In the genomic region with DNA sequence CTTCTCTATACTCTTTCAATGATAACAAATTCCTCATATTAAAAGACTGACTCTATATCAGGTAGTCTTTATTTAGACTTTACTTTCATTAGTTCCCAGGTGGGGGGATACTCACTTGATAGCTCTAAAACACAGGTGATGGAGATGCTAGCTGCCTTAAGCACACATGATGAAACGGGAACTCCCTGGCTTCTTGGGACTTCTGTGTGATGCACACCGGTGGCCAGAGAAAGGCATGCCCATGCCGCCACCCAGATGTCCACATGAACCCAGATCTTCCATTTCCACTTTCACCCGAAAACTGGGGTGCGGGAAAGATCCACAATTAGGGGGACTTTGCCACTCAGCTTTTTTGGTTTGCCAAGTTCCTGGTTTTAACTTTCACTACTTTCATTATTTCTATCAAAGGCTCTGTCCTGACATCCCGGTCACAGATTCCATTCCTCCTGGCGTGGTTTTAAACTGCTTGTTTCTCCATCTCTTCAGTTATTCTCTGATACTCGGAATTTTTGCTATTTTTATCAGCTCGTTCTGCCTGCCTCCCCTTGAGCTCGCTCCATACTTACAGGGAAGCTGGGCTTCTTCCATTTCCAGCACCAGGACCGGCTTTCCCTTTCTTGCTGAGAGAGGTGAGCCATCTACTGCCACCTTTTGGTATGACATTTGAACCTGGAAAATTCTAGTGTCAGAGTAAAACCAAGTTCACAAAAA, we compare ENCODE assay signal across 8 mouse cellular contexts. TPM values are rescaled to one million over a fixed set of nuclear protein-coding genes. Genes with fewer than 3 reads are reported as not detected.
A peak's percentile ranks its signal among the peaks of the same experiment; 100 is the strongest.
DNase-seq lines count a peak whose midpoint lies in the region; ATAC-seq and TF ChIP-seq lines count a peak whose summit lies in the region.

No protein-coding gene starts in this region.

- peak; percentile 58 for ATAC-seq in CD4-positive, CD25-positive, alpha-beta regulatory T cell, adult 4 months
- ATAC-seq in heart, embryonic 12.5 days (ENCODE audit: insufficient number of reproducible peaks, low FRiP score), result no peak
- ATAC-seq in kidney, embryonic 15.5 days (replicated peaks; ENCODE audit: low FRiP score), result no peak
- no peak for ATAC-seq in limb, embryonic 15.5 days (ENCODE audit: insufficient number of reproducible peaks, low FRiP score, low TSS enrichment, low read depth)
- 0 out of 2 replicates have a peak, but pooled peaks have one; percentile 52 for ATAC-seq in midbrain, postnatal 0 days (ENCODE audit: low FRiP score)
- no peak for ATAC-seq in stomach, embryonic 15.5 days (ENCODE audit: insufficient read depth, low FRiP score, low read depth)

- no peaks in the 10 kb centered on the region for H3K27me3 ChIP-seq in heart, embryonic 12.5 days (replicated peaks)
- no peaks in the 10 kb centered on the region; the same call in 1 of the 2 replicates for H3K27me3 ChIP-seq in kidney, embryonic 15.5 days
- H3K27me3 ChIP-seq in limb, embryonic 15.5 days, result no peaks in the 10 kb centered on the region
- no peaks in the 10 kb centered on the region for H3K27me3 ChIP-seq in midbrain, postnatal 0 days (ENCODE audit: insufficient read depth, low read length)
- no peaks in the 10 kb centered on the region for H3K27me3 ChIP-seq in stomach, embryonic 15.5 days (replicated peaks)

- no peaks in the 10 kb centered on the region for H3K9me3 ChIP-seq in heart, embryonic 12.5 days (replicated peaks)
- no peaks in the 10 kb centered on the region for H3K9me3 ChIP-seq in kidney, embryonic 15.5 days (replicated peaks)
- no peaks in the 10 kb centered on the region for H3K9me3 ChIP-seq in limb, embryonic 15.5 days
- no peaks in the 10 kb centered on the region for H3K9me3 ChIP-seq in midbrain, postnatal 0 days (ENCODE audit: low read length)
- no peaks in the 10 kb centered on the region for H3K9me3 ChIP-seq in stomach, embryonic 15.5 days

- WGBS in heart, embryonic 12.5 days, result 19% methylated on average over 11 of the region's 11 CpGs
- 24% methylated on average over 11 of the region's 11 CpGs for WGBS in kidney, embryonic 15.5 days
- 20% methylated on average over 11 of the region's 11 CpGs for whole genome bisulfite sequencing in limb, embryonic 15.5 days
- 26% methylated on average over 11 of the region's 11 CpGs for WGBS in midbrain, postnatal 0 days
- 23% methylated on average over 11 of the region's 11 CpGs for WGBS in stomach, embryonic 15.5 days

- peak; percentile 61 for DNase-seq in adrenal gland, postnatal 10 days
- peak; percentile 65 for DNase-seq in embryo, embryonic 9.5 days (ENCODE audit: extremely low spot score)
- DNase-seq in midbrain, postnatal 0 days (ENCODE audit: low spot score), result peak; percentile 76

- H3K4me1 ChIP-seq in heart, embryonic 12.5 days (replicated peaks), result peaks cover 3% of the 10 kb centered on the region; the same call in 1 of the 2 replicates
- H3K4me1 ChIP-seq in kidney, embryonic 15.5 days, result no peaks in the 10 kb centered on the region
- H3K4me1 ChIP-seq in limb, embryonic 15.5 days, result 0 out of 2 replicates have a peak, but pooled peaks cover 4% of the 10 kb centered on the region
- H3K4me1 ChIP-seq in midbrain, postnatal 0 days (ENCODE audit: insufficient read depth, low read length), result no peaks in the 10 kb centered on the region
- H3K4me1 ChIP-seq in stomach, embryonic 15.5 days, result no peaks in the 10 kb centered on the region

- H3K9ac ChIP-seq in heart, embryonic 12.5 days, result no peak overlapping the region
- 0 out of 2 replicates have a peak overlapping the region, but pooled peaks have one; percentile 12 for H3K9ac ChIP-seq in kidney, embryonic 15.5 days
- H3K9ac ChIP-seq in limb, embryonic 15.5 days, result no peak overlapping the region
- H3K9ac ChIP-seq in midbrain, postnatal 0 days (replicated peaks; ENCODE audit: low read length, poor library complexity, severe bottlenecking), result no peak overlapping the region
- no peak overlapping the region for H3K9ac ChIP-seq in stomach, embryonic 15.5 days

- H3K4me3 ChIP-seq in heart, embryonic 12.5 days, result peak overlapping the region; percentile 36
- H3K4me3 ChIP-seq in kidney, embryonic 15.5 days (replicated peaks), result peak overlapping the region; percentile 32
- H3K4me3 ChIP-seq in limb, embryonic 15.5 days, result peak overlapping the region; percentile 35
- H3K4me3 ChIP-seq in midbrain, postnatal 0 days (ENCODE audit: low read depth, low read length), result peak overlapping the region; percentile 27
- peak overlapping the region; percentile 37 for H3K4me3 ChIP-seq in stomach, embryonic 15.5 days (replicated peaks)

- H3K27ac ChIP-seq in heart, embryonic 12.5 days (ENCODE audit: poor library complexity, severe bottlenecking), result no peak overlapping the region
- no peak overlapping the region for H3K27ac ChIP-seq in kidney, embryonic 15.5 days
- H3K27ac ChIP-seq in limb, embryonic 15.5 days, result no peak overlapping the region
- no peak overlapping the region for H3K27ac ChIP-seq in midbrain, postnatal 0 days (ENCODE audit: low read depth, low read length)
- H3K27ac ChIP-seq in stomach, embryonic 15.5 days, result no peak overlapping the region

- H3K36me3 ChIP-seq in heart, embryonic 12.5 days, result no peaks in the 10 kb centered on the region
- H3K36me3 ChIP-seq in kidney, embryonic 15.5 days, result no peaks in the 10 kb centered on the region
- H3K36me3 ChIP-seq in limb, embryonic 15.5 days, result no peaks in the 10 kb centered on the region
- no peaks in the 10 kb centered on the region for H3K36me3 ChIP-seq in midbrain, postnatal 0 days (ENCODE audit: insufficient read depth, low read length)
- no peaks in the 10 kb centered on the region for H3K36me3 ChIP-seq in stomach, embryonic 15.5 days

- peak; percentile 91 for TF ChIP-seq CTCF in midbrain, postnatal 0 days (IDR thresholded peaks at IDR 0.05)

- peak overlapping the region; percentile 69 for H3K4me2 ChIP-seq in heart, embryonic 12.5 days
- peak overlapping the region; percentile 53 for H3K4me2 ChIP-seq in kidney, embryonic 15.5 days
- H3K4me2 ChIP-seq in limb, embryonic 15.5 days, result peak overlapping the region; percentile 50
- H3K4me2 ChIP-seq in midbrain, postnatal 0 days (ENCODE audit: low read depth, low read length, poor library complexity, severe bottlenecking), result peak overlapping the region; percentile 48
- H3K4me2 ChIP-seq in stomach, embryonic 15.5 days, result peak overlapping the region; percentile 49

RNA-seq across cellular contexts. Expression of gene Myb, which starts 27.9 kb away (rescaled TPM):
- 1 to 10 TPM; 6.6 to 7.6 TPM for polyA plus RNA-seq in CD4-positive, CD25-positive, alpha-beta regulatory T cell, adult 4 months (2017; shearing (Covaris generic))
- 1 to 10 TPM; 2.3 to 2.4 TPM for total RNA-seq in adrenal gland, postnatal 10 days (2021)
- polyA plus RNA-seq in heart, embryonic 12.5 days (2016; fragmentation: Nextera tagmentation; extraction: Ambion mirVana), result 1.5 and 1.8 TPM in 2 replicates
- polyA plus RNA-seq in kidney, embryonic 15.5 days (2015; fragmentation: Nextera tagmentation; extraction: Ambion mirVana), result 5.2 and 5.5 TPM in 2 replicates
- 2.4 and 3.3 TPM in 2 replicates for polyA plus RNA-seq in limb, embryonic 15.5 days (2015; fragmentation: Nextera tagmentation; extraction: Ambion mirVana)
- 1.8 and 3.2 TPM in 2 replicates for total RNA-seq in midbrain, postnatal 0 days (2014; rRNA removed)
- 0.75 and 1.0 TPM in 2 replicates for polyA plus RNA-seq in midbrain, postnatal 0 days (2015; fragmentation: Nextera tagmentation; extraction: Ambion mirVana)
- polyA plus RNA-seq in stomach, embryonic 15.5 days (2015; fragmentation: Nextera tagmentation; extraction: Ambion mirVana), result 5.5 and 5.6 TPM in 2 replicates

Comparison
In these comparisons a context has a peak if more than half of its experiments do, and no peak if none do; other contexts are left out.
1. ATAC-seq: peak in CD4-positive, CD25-positive, alpha-beta regulatory T cell, adult 4 months (single experiment) and midbrain, postnatal 0 days (single experiment); none in heart, embryonic 12.5 days (single experiment), kidney, embryonic 15.5 days (single experiment), limb, embryonic 15.5 days (single experiment) and stomach, embryonic 15.5 days (single experiment).
2. Peak in every context shown above with its lines, with median percentiles within 50 percentile points of each other: DNase-seq, H3K4me2 ChIP-seq and H3K4me3 ChIP-seq.